Mouse (Mus musculus) hindbrain, embryonic 14.5 days (tissue): ENCODE measurements around the gene Arpin. TPM values are rescaled to one million over a fixed set of nuclear protein-coding genes. Genes with fewer than 3 reads are reported as not detected.

Experiments
- ATAC-seq: fragments of 200-750 bp; cut with Nextera tagmentation; 2 replicates; pipeline ENCODE4 v1.8.0; 2017; ENCODE audit warnings: moderate number of reproducible peaks, mild to moderate bottlenecking, moderate TSS enrichment, moderate library complexity; ENCODE audit not compliant: low FRiP score
- DNase-seq: peaks from one replicate; pipeline ENCODE4 v3.0.0-alpha.2; 2015; ENCODE audit warnings: low spot score
- H3K27ac ChIP-seq: fragments of 300-500 bp; sonication (generic); 2 replicates; pipeline ENCODE4 v1.5.1; 2014; ENCODE audit warnings: mild to moderate bottlenecking, moderate library complexity
- H3K27me3 ChIP-seq: fragments of 300-500 bp; sonication (generic); 2 replicates; pipeline ENCODE4 v1.6.1; 2014; ENCODE audit warnings: mild to moderate bottlenecking, low read length, mixed read lengths; ENCODE audit not compliant: control insufficient read depth, insufficient read depth
- H3K36me3 ChIP-seq: fragments of 300-500 bp; sonication (generic); replicated peaks from 2 replicates; pipeline ENCODE4 v1.6.1; 2014; ENCODE audit not compliant: control insufficient read depth, insufficient read depth
- H3K4me1 ChIP-seq: fragments of 300-500 bp; sonication (generic); replicated peaks from 2 replicates; pipeline ENCODE4 v1.6.1; 2014; ENCODE audit warnings: antibody characterized with exemption, low read length, mixed read lengths; ENCODE audit not compliant: control insufficient read depth, insufficient read depth
- H3K4me2 ChIP-seq: fragments of 300-500 bp; sonication (generic); replicated peaks from 2 replicates; pipeline ENCODE4 v1.6.1; 2014; ENCODE audit warnings: mild to moderate bottlenecking, moderate library complexity
- H3K4me3 ChIP-seq: fragments of 300-500 bp; sonication (generic); replicated peaks from 2 replicates; pipeline ENCODE4 v1.5.1; 2014; ENCODE audit warnings: mild to moderate bottlenecking, low read length
- H3K9ac ChIP-seq: fragments of 300-500 bp; sonication (generic); 2 replicates; pipeline ENCODE4 v1.6.1; 2014
- H3K9me3 ChIP-seq: fragments of 300-500 bp; sonication (generic); 2 replicates; pipeline ENCODE4 v1.6.1; 2016; ENCODE audit warnings: low read length; ENCODE audit not compliant: control insufficient read depth
- whole genome bisulfite sequencing: fragments of 180-500 bp; shearing (Covaris S2); extraction: QIAGEN DNeasy Blood & Tissue Kit; methylation state at CpG from one replicate; pipeline ENCODE4 v1.1.7; 2014; 5-methylcytosine and 5-hydroxymethylcytosine counted together
- polyA plus RNA-seq: library from polyadenylated mRNA; unstranded; fragments of >200 nt; fragmentation: Nextera tagmentation; extraction: Ambion mirVana; gene quantifications from 2 replicates; pipeline ENCODE4 v1.2.1, GENCODE M21; 2014

Arpin gene
- polyA plus RNA-seq, 1 experiment from 2014 or later: 18.7 TPM

- Histone ChIP-seq H3K9me3 (no peaks in the 10 kb centered on the region), H3K27ac (peak overlapping the region; percentile 29; the same call in 1 of the 2 replicates), H3K9ac (peak overlapping the region; percentile 61), H3K36me3 (no peaks in the 10 kb centered on the region), H3K4me2 (peak overlapping the region; percentile 64), H3K4me3 (peak overlapping the region; percentile 39), H3K4me1 (peaks cover 14% of the 10 kb centered on the region), H3K27me3 (no peaks in the 10 kb centered on the region)
- DNase-seq (no peak), ATAC-seq (no peak)
- 5% methylated on average over 19 of the region's 19 CpGs for WGBS
Observed at GRCm38 (mm10) chr7:79935511-79936205, 499 bp upstream of the Arpin start.

GRCm38 (mm10) chr7:79934461-79934860 lies 698 bp downstream of the Arpin start:
- WGBS: 32% methylated on average over 5 of the region's 5 CpGs
- DNase-seq (no peak), ATAC-seq (no peak)
- H3K36me3 ChIP-seq: no peaks in the 10 kb centered on the region
- H3K4me2 ChIP-seq: peak overlapping the region; percentile 64
- no peaks in the 10 kb centered on the region for H3K27me3 ChIP-seq
- H3K27ac ChIP-seq: no peak overlapping the region
- peak overlapping the region; percentile 61 for H3K9ac ChIP-seq
- H3K9me3 ChIP-seq: no peaks in the 10 kb centered on the region
- peaks cover 14% of the 10 kb centered on the region for H3K4me1 ChIP-seq
- peak overlapping the region; percentile 39 for H3K4me3 ChIP-seq

- 57% methylated on average over 2 of the region's 2 CpGs for WGBS
- Histone ChIP-seq H3K4me1 (no peaks in the 10 kb centered on the region), H3K9ac (no peak overlapping the region), H3K4me2 (no peak overlapping the region), H3K36me3 (peaks cover 11% of the 10 kb centered on the region), H3K27me3 (no peaks in the 10 kb centered on the region), H3K4me3 (no peak overlapping the region), H3K27ac (no peak overlapping the region), H3K9me3 (no peaks in the 10 kb centered on the region)
- ATAC-seq (no peak), DNase-seq (no peak)
Observed at GRCm38 (mm10) chr7:79928516-79929052, 6.6 kb downstream of the Arpin start.

GRCm38 (mm10) chr7:79920344-79920983 lies 14.7 kb downstream of the Arpin start, which contains the start of gene Ap3s2:
Gene Ap3s2 (minus strand): TSS chr7:79920649.
- H3K9me3 ChIP-seq: no peaks in the 10 kb centered on the region
- peaks cover 4% of the 10 kb centered on the region for H3K36me3 ChIP-seq
- DNase-seq (peak; percentile 92), ATAC-seq (peak; percentile 97)
- peak within 1 kb of the TSS; percentile 79 for H3K4me3 ChIP-seq
- WGBS: under 1% methylated on average over 34 of the region's 34 CpGs
- peak within 1 kb of the TSS; percentile 81 for H3K9ac ChIP-seq
- no peaks in the 10 kb centered on the region for H3K27me3 ChIP-seq
- H3K27ac ChIP-seq: peak within 1 kb of the TSS; percentile 84
- H3K4me2 ChIP-seq: peak within 1 kb of the TSS; percentile 74
- H3K4me1 ChIP-seq: peaks cover 14% of the 10 kb centered on the region

GRCm38 (mm10) chr7:79914556-79914955 lies 20.6 kb downstream of the Arpin start:
- Histone ChIP-seq H3K27me3 (no peaks in the 10 kb centered on the region), H3K4me1 (peaks cover 2% of the 10 kb centered on the region; the same call in 1 of the 2 replicates), H3K36me3 (peaks cover 53% of the 10 kb centered on the region), H3K4me2 (no peak overlapping the region), H3K4me3 (no peak overlapping the region), H3K27ac (no peak overlapping the region), H3K9me3 (no peaks in the 10 kb centered on the region), H3K9ac (no peak overlapping the region)
- 79% methylated on average over 3 of the region's 3 CpGs for WGBS
- ATAC-seq: 0 out of 2 replicates have a peak, but pooled peaks have one; percentile 27
- peak; percentile 68 for DNase-seq

- Histone ChIP-seq H3K36me3 (peaks cover 78% of the 10 kb centered on the region), H3K27ac (no peak overlapping the region), H3K4me1 (no peaks in the 10 kb centered on the region), H3K9me3 (no peaks in the 10 kb centered on the region), H3K4me3 (no peak overlapping the region), H3K27me3 (no peaks in the 10 kb centered on the region), H3K4me2 (no peak overlapping the region), H3K9ac (no peak overlapping the region)
- ATAC-seq (no peak), DNase-seq (no peak)
- WGBS: 75% methylated on average over 2 of the region's 2 CpGs
Observed at GRCm38 (mm10) chr7:79907356-79907755, 27.8 kb downstream of the Arpin start.

- no peak for DNase-seq
- H3K4me2 ChIP-seq: no peak overlapping the region
- no peaks in the 10 kb centered on the region for H3K4me1 ChIP-seq
- no peak overlapping the region for H3K27ac ChIP-seq
- no peak for ATAC-seq
- no peak overlapping the region for H3K4me3 ChIP-seq
- no peaks in the 10 kb centered on the region for H3K9me3 ChIP-seq
- 95% methylated on average over 3 of the region's 3 CpGs for WGBS
- H3K36me3 ChIP-seq: peaks cover 78% of the 10 kb centered on the region
- H3K27me3 ChIP-seq: no peaks in the 10 kb centered on the region
- no peak overlapping the region for H3K9ac ChIP-seq
Observed at GRCm38 (mm10) chr7:79906914-79907313, 28.2 kb downstream of the Arpin start.

GRCm38 (mm10) chr7:79905193-79905592 lies 30.0 kb downstream of the Arpin start:
- 95% methylated on average over 4 of the region's 4 CpGs for WGBS
- Histone ChIP-seq H3K4me2 (no peak overlapping the region), H3K9me3 (no peaks in the 10 kb centered on the region), H3K36me3 (peaks cover 84% of the 10 kb centered on the region), H3K4me3 (no peak overlapping the region), H3K27ac (no peak overlapping the region), H3K27me3 (no peaks in the 10 kb centered on the region), H3K4me1 (no peaks in the 10 kb centered on the region), H3K9ac (no peak overlapping the region)
- DNase-seq (no peak), ATAC-seq (no peak)

GRCm38 (mm10) chr7:79903160-79903792 lies 31.9 kb downstream of the Arpin start:
- Histone ChIP-seq H3K4me2 (no peak overlapping the region), H3K4me3 (no peak overlapping the region), H3K27me3 (no peaks in the 10 kb centered on the region), H3K9ac (no peak overlapping the region), H3K36me3 (peaks cover 82% of the 10 kb centered on the region), H3K9me3 (no peaks in the 10 kb centered on the region), H3K4me1 (no peaks in the 10 kb centered on the region), H3K27ac (no peak overlapping the region)
- no peak for ATAC-seq
- DNase-seq: no peak
- 93% methylated on average over 8 of the region's 8 CpGs for WGBS
